8 mouse cellular contexts compared by ENCODE assay signal in genomic region chr14:27044967-27045361, GRCm38 (mm10). TPM values are rescaled to one million over a fixed set of nuclear protein-coding genes. Genes with fewer than 3 reads are reported as not detected.
DNase-seq lines count a peak whose midpoint lies in the region; ATAC-seq and TF ChIP-seq lines count a peak whose summit lies in the region.

No protein-coding gene starts in this region.

- WGBS in heart, embryonic 10.5 days = 0% methylated on average over 2 of the region's 2 CpGs

- H3K27me3 ChIP-seq in heart, embryonic 10.5 days (ENCODE audit: insufficient read depth, poor library complexity, severe bottlenecking) = peaks cover 11% of the 10 kb centered on the region

- in situ Hi-C loops in ES-E14 (cut with MboI; ENCODE audit: low sequenced_read_pairs in 2 of 2, unreplicated experiment in 2 of 2) = no loop called here

- H3K9me3 ChIP-seq in ES-E14 (ENCODE audit: control insufficient read depth, insufficient read depth, low read depth, low read length) = no peaks in the 10 kb centered on the region
- H3K9me3 ChIP-seq in heart, embryonic 10.5 days = no peaks in the 10 kb centered on the region

- H3K4me3 ChIP-seq in ES-E14 (ENCODE audit: insufficient read depth in 1 of 2, low read depth in 1 of 2, low read length in 2 of 2, poor library complexity in 1 of 2, severe bottlenecking in 1 of 2) = peak overlapping the region; percentile 1 to 8; a peak in 1 of 4 replicates
- peak overlapping the region; percentile 40 for H3K4me3 ChIP-seq in heart, embryonic 10.5 days

- peak; percentile 17 to 55 for DNase-seq in B cell, adult 2 months
- no peak for DNase-seq in ES-E14 (ENCODE audit: low read depth, low spot score)
- DNase-seq in heart, embryonic 10.5 days (ENCODE audit: low spot score) = peak; percentile 81
- DNase-seq in kidney, postnatal 10 days = peak; percentile 62
- DNase-seq in mesoderm, embryonic 11.5 days (ENCODE audit: low read depth, low spot score) = peak; percentile 86
- no peak for DNase-seq in ovary, postnatal 10 days (ENCODE audit: low spot score)
- no peak for DNase-seq in cerebellum, postnatal 10 days

- peak overlapping the region; percentile 3; the same call in 1 of the 2 replicates for H3K9ac ChIP-seq in ES-E14 (ENCODE audit: insufficient read depth, low read depth, low read length, poor library complexity, severe bottlenecking)

- H3K4me1 ChIP-seq in ES-E14 (ENCODE audit: control insufficient read depth in 2 of 2, insufficient read depth in 2 of 2, low read length in 2 of 2, poor library complexity in 1 of 2) = peaks cover 15 to 46% of the 10 kb centered on the region in 2 experiments
- peaks cover 75% of the 10 kb centered on the region for H3K4me1 ChIP-seq in heart, embryonic 10.5 days

- no peak for ATAC-seq in erythroid progenitor cell, adult 5-6 weeks (replicated peaks; ENCODE audit: low FRiP score, poor library complexity, severe bottlenecking)

- H3K27ac ChIP-seq in ES-E14 (ENCODE audit: insufficient read depth, low read depth, low read length, poor library complexity, severe bottlenecking) = peak overlapping the region; percentile 84; the same call in 1 of the 2 replicates
- peak overlapping the region; percentile 65; the same call in 1 of the 2 replicates for H3K27ac ChIP-seq in heart, embryonic 10.5 days

- no peaks in the 10 kb centered on the region; the same call in 1 of the 2 replicates for H3K36me3 ChIP-seq in ES-E14 (ENCODE audit: control insufficient read depth, insufficient read depth, low read length, poor library complexity, severe bottlenecking)
- H3K36me3 ChIP-seq in heart, embryonic 10.5 days = no peaks in the 10 kb centered on the region

TF ChIP-seq in ES-E14, 5 proteins besides CTCF, POLR2A, EP300 and RAD21:
- no peak for TF ChIP-seq MAFK (IDR thresholded peaks at IDR 0.05; ENCODE audit: insufficient read depth, low read depth, low read length)

RNA-seq across cellular contexts. Expression of gene Il17rd, which starts 6.2 kb away (rescaled TPM):
- 28.2 and 43.6 TPM in 2 replicates for total RNA-seq in ES-E14 (2012; rRNA removed)
- 2.6 and 3.0 TPM in 2 replicates for polyA plus RNA-seq in heart, embryonic 10.5 days (2016; fragmentation: Nextera tagmentation; extraction: Ambion mirVana)
- not detected in 2 replicates for total RNA-seq in erythroid progenitor cell, adult 5-6 weeks (2015; ENCODE audit: low replicate concordance)
- total RNA-seq in erythroid progenitor cell, adult 5-6 weeks (2017; ENCODE audit: low replicate concordance) = not detected in 2 replicates

RNA-seq across cellular contexts. Expression of gene Hesx1, which starts 50.7 kb away (rescaled TPM):
- total RNA-seq in ES-E14 (2012; rRNA removed) = 0.31 TPM in 1 of 2 replicates, not detected in the other
- polyA plus RNA-seq in heart, embryonic 10.5 days (2016; fragmentation: Nextera tagmentation; extraction: Ambion mirVana) = 1.5 and 1.9 TPM in 2 replicates
- not detected in 2 replicates for total RNA-seq in erythroid progenitor cell, adult 5-6 weeks (2015; ENCODE audit: low replicate concordance)
- not detected in 2 replicates for total RNA-seq in erythroid progenitor cell, adult 5-6 weeks (2017; ENCODE audit: low replicate concordance)

Comparison
In these comparisons a context has a peak if more than half of its experiments do, and no peak if none do; other contexts are left out.
1. DNase-seq: peak in B cell, adult 2 months (2 of 2), heart, embryonic 10.5 days (single experiment), kidney, postnatal 10 days (single experiment) and mesoderm, embryonic 11.5 days (single experiment); none in ES-E14 (single experiment), ovary, postnatal 10 days (single experiment) and cerebellum, postnatal 10 days (0 of 2).
2. RNA of gene Il17rd, which starts 6.2 kb away (total RNA-seq): 28.2 to 43.6 TPM in ES-E14; not detected in erythroid progenitor cell, adult 5-6 weeks; every median in the first group is over 10 times any median in the second.